Mouse (Mus musculus): ENCODE measurements around the gene Hs6st1.

Hs6st1 gene

DNA sequence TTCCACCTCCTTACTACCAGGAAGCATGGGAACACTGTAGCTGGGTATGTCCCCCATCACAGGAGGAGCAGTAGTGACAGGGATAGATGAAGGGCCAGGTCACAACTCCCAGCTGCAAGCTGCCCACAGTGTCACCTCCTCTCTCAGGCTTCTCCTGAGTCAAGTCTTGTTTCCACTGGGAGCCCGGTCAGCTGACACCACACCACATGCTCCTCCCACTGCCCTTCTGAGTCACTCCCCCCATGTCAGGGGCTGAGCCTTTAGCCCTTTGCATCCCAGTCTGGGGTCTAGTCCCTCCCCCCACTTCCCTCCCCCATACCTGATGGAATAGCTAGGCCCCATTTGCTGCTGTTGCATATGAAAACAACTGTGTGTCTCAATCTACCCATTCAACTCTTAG, 21.3 kb downstream of the Hs6st1 start:
- DNase-seq = no peak

DNA sequence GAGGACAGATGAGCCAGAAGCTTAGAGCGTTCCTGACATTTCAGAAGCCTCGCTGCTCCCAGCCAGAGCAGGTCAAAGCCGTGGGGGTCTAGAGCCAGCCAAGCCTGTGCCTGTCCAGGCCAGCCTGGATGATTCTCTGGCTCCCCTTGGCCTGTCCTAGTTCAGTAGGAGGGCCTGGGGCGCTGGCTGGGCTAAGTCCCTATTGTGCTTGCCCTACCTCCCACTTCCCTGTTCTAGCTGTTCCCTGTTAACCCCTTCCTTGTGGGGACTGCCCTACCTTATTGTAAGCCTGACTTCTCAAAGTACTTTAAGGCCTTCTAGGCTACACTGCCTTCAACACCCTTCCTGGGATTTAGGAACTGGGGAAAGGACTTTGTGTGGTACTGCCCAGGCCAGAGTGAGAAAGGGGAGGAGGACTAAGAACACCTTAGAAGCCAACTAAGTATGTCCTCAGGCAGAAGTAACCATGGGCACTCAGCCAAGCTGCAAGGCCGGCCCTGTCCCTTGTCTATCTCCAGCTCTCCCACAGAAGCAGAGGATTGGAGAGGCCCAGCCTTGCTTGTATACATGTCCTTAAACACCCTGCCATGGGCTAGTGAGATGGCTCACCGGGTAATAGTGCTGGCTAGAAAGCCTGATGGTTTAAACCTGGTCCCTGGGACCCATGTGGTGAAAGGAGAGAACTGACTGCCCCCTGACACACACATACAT, 22.0 kb downstream of the Hs6st1 start:
- DNase-seq = no peak

DNA sequence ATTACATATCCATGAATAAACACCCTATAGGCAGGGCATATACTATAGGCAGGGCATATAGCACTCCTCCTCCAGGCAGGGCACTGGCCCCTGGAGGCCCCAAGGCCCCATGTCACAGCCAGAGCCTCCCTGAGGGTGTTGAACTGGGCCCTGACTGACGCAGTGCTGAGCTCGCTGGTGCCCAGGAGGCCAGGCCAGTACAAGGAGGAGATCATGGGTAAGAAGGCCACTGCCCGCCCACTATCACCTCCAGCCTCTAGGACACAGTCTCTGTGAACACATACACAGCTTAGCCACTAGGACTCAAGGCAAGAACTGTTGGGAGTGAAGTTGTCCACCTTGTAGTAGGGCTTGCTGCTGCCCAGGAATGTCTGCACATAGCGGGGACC, 22.5 kb downstream of the Hs6st1 start:
- DNase-seq = no peak

DNA sequence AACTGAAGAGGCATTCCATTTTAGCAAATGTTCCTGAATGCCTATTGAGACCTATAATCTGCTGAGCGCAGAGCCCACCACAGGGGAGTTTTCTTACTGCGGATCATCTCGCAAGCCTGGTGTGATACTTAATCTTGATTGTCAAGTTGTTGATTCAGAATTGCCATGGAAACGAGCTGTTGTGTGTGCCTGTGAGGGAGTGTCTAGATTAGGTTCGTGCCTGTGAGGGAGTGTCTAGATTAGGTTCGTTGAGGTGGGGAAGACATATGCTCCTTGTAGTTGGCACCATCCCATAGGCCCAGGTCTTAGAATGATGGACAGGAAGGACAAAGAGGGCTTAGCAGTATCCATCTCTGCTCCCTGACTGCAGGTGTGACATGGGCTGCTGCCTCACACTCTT, 23.0 kb downstream of the Hs6st1 start:
- DNase-seq = no peak

DNA sequence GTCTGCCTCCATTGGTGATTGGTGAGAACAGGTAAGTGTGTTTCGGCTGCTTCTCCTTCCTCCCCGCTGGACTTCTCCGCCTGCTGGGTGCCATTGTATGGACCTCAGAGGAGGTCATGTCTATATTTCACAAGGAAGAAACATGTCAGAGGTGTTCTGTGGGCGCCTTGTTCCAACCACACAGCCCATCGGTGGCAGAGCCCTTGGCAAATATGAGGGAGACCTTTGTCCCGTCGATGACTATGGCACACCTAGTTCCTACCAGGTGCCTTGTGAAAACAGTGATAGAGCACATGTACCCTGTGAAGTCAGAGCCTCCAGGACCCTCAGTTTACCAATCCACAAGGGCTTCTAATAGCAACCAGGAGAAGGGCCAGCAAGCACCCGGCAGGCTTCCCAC, 25.5 kb downstream of the Hs6st1 start:
- DNase-seq = peak; percentile 6

DNA sequence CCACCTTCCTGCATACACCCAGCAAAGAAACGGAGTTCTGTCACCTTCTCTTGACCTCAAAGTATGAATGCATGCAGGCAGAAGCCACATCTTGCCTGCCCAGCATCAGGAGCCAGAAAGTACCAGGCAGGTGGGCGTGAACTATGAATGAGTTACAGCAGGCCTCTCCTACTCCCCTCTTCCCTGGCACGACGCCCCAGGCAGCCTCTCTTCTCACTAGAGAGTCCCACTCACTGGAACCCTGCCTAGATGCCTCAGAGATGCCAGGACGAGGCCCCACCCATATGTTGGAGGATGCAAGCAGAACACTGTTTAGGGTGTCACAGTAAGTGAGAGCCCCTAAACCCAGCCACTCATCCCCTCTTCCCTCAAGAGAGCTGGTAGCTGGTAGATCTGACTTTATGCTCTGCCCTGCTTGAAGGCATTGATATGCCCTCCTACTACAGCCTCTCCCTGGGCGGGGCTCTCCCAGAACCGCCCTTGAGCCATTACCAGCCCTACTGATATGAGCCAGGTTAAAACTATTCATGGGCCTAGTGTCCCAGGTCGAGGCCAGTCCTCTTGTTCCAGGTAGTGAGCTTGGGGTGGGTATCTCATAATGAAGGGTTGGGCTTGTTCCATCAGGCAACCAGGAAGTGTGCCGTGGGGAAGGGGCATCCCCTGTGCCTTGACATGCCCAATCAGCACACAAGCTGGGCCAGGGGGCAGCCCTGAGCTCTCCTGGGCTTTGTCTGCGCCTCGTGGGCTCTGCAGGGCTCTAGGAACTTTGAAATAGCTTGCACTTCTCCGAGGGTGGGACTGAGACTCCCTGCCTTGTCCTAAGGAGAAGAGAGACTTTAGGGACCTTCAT, 27.4 kb downstream of the Hs6st1 start:
- peak; percentile 32 for DNase-seq

DNA sequence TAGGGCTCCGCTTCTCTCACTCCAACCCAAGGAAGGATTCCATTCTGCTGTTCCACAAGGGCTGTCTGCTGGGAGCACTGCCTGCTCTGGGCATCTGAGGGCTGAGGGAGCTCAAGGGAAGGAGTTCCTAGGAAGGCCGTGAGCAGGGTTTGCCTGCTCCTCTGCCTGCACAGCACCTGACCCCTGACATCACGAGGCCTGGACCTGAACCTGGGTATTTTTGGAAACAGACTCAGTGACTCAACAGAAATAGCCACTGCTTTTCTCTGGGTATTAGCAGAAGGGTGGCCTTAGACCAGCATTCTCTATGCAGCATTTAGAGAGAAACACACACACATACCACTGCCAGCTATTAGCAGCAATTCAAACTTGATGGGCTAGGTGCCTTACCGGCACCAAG, 30.2 kb downstream of the Hs6st1 start:
- peak; percentile 14 for DNase-seq

DNA sequence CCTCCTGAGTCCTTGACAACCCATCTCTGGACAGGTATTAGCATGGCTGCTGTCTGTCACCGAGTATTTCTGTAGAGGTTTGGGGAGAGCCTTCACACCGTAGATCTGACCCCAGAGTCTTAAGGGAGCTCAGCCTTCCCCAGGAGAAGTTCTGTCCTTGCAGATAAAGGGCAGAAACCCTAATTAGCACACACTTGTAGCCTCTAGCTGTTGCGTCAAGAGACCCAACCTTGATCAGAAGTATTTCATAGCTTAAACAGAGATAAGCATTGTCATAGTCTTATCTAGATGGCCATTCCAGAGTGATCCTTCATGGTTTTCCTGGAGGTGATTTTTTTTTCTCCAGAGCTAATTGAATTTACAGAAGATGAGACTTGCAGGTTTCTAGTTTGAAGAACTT, 32.2 kb downstream of the Hs6st1 start:
- DNase-seq = no peak

DNA sequence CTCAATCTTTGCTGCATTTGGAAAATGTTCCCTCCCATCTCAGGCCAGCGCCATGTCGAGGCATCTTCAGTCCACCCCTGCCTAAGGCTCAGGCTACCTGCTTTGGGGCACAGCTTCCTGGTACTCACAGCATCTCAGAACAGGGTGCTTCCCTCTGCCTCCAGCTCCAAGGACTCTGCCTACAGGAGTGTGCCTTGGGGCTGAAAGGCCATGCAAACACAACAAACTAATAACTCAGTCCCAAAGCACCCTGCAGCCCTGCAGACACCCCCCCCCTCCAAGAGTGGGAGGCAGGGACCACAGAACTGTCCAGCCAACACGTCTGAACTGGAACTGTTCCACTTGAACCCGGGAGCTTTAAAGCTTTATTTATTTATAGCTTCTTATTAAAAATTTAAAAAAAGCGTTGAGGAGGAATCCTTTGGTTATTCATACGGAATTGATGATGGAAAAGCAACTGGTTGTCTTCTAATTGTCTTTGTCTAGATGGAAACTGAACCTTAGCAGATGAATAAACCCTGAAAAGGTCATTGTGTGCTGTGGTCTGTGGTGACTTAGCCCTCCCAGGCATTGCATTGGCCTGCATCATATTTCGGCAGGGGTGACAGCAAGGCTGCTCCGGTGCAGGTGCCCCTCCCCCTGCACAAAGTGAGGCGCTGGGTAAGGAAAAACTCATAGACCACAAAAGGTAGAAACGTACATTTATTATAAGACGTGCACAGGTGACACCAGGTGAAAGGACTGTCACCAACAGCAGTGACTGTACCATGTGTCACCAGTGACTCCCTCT, 37.9 kb downstream of the Hs6st1 start:
- no peak for DNase-seq

DNA sequence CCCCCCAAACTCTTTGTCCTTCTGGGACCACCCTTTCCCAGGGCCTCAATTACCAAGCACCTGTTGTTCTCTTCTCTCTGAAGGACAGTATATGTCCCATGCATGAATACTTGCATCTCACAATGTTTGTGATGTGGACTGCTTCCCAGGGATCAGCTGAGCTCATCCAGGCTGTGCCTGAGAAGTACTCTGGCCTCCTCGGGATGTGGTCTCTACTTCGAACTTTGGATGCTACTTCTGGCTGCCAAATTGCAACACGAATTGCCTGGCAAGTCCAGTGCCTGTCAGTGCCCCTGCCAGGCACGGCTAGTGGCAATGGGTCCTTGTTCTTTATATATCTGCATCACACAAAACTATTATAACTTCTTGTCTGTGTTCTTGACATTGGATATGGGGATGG, 41.8 kb downstream of the Hs6st1 start:
- DNase-seq = no peak

DNA sequence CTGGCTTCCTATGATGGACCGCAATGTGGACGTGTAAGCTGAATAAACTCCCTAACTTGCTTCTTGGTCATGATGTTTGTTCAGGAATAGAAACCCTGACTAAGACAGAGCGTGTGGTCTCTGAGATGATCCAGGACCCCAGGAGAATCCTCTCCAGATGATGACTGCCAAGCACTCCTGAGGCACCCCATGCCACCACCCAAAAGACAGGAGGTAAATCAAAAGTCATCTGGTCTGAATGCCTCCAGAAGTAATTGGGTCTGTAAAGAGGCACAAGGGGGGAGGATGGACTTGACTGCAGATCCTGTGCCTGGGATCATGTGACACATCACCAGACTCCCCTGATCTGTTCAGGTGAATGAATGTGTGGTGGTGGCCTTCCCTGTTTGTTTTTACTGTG, 44.5 kb downstream of the Hs6st1 start:
- no peak for DNase-seq

DNA sequence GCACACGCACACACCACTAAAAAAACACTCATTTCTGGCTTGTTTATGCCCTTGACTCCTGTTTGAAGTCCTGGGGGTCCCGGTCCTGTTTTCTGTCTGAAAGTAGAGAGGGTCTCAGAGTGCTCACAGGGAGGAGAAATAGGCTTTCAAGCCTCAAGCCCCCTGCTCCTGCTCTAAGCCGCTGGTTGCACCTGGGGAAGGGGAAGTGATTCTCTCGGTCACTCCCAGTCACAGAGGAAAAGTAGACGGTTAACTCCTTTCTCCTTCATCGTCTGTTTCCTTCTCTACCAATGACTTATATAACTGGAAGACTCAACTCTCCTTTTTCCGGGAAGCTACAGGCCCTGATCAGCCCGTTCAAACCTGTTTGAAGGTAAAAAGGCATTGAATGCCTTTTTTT, 45.5 kb downstream of the Hs6st1 start:
- DNase-seq = no peak

DNA sequence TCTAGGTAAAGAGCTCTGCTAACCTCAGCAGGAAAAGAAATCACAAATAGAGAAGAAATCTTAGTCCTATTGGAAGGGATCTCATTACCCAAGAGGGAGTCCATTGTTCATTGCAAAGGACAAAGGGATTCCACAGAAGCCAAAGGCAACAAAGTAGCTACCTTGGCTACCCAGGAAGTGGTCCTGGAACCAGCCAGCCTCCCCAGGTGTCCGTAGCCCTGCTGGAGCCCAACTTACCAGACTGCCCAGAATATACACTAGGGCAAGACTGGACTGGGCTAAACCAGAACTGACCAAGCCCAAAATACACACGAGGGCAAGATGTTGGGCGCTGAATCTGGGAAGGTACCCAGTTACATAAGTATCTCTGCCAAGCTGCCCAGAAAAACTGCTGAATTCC, 46.6 kb downstream of the Hs6st1 start:
- DNase-seq = no peak

DNA sequence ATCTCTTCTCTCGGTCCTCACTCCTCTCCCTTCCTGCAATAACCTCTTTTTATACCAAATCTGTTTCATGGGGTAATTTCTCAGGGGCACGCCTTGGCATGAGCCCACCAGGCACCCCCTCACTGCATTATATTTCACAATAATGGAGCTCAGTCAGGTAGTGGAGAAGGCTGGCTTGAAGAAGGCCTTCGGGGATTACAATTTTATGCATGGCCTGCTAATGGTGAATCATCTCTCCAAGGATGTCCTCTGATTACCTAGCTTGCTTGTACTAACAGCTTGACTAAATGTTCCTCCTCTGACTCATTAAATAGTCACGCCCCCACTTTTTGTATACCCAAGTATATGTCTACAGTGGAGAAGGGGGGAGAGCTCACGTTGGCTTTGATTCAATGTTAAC, 48.3 kb downstream of the Hs6st1 start:
- DNase-seq = no peak

DNA sequence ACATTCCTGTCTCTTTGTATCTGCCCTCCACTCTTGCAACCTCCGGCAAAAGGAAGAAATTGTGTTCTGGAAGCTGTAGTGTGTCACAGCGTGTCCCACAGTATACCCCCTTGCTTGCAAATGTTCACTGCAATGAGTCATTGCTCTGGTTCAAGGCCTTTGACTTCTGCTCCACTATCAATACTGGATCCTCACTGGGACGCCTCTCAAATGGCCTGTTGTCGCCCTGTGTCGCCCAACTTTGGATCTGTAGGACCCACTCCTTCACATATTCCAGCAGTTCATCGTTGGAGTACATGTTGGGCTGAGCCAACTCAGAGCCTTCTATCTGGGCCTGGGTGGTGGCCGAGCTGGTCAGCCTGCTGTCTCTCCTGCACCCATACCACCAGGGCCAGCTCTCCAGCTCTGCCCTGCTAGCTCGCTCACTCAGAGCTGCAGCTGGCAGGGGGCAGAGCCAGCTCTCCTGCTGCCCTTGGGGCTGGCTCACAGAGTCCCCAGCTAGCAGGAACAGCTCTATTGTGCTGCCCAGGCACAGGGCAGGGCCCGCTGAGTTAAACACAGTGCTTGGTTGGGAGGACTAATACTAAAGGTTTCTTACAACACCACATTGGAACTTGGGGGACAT, 50.0 kb downstream of the Hs6st1 start:
- no peak for DNase-seq

DNA sequence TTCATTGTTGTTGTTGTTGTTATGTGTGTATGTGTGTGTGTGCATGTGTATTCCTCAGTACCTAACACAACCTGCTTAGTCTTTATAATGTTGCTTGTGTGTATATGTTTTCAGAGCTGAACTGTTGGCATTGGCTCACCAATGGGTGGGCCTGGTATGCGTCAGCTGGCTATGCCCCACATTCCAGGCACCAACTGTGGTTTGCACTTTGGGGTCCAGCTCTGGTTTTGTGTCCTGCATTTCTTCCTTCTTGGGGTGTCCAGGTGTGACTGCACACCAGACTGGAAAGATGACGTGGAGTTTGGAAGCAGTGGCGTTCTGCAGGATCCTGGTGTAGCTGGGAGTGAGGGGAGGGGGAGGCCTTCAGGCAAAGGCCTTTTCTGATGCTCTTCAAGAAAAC, 50.8 kb downstream of the Hs6st1 start:
- DNase-seq = no peak

DNA sequence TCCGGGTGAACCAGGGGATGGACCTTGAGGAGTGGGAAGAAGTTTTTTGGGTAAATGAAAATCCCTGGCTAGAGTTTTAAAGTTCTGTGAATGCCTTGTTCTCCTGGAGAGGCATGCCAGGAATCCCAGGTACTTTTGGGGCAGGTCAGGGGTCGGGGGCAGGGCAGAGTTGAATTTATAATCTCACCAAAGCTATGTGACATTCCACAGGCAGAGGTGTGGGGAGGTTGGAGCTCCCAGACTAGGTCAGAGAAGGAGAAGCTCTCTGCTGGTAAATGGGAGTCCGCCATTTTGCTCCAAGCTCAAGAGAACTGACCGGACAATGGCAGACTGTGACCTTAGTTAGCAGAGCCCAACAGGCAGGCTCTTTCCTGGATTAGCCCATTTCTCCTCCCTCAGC, 51.2 kb downstream of the Hs6st1 start:
- no peak for DNase-seq

DNA sequence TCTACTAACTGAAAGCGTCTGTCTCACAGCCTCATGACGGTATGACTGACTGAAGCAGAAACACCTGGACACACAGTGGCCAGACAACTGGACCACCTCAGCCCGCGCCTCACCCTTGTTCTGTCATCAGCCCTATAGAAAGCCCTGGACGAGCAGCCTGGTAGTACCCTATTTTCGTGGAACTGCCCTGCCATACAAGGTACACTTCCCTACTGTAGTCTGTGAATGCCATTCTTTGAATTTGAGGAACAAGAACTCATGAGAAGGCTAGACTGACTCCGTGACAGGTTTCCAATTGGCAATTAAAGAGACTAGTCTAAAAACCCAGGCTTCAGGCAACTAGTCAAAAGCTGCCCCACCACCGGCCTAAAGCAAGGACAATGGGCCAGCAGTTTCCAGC, 53.0 kb downstream of the Hs6st1 start:
- no peak for DNase-seq

DNA sequence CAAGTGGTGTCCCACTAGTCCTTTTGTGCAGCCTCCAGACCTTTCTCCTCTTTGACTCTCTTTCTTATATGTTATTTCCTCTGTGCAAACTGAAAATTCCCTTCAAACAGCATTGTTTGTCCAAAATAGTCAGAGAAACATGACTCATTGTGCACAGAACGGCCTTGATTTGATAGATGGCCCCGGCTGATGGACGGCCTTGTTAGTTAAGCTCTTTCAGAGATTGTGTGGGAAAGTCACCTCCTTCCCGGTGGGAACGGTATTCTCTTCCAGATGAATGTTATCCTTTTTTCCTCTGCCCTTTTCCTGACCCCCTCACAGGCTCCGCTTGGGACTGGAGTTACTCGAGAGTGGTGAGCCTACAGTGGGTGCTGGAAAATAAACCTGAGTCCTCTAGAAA, 56.9 kb downstream of the Hs6st1 start:
- DNase-seq = no peak

DNA sequence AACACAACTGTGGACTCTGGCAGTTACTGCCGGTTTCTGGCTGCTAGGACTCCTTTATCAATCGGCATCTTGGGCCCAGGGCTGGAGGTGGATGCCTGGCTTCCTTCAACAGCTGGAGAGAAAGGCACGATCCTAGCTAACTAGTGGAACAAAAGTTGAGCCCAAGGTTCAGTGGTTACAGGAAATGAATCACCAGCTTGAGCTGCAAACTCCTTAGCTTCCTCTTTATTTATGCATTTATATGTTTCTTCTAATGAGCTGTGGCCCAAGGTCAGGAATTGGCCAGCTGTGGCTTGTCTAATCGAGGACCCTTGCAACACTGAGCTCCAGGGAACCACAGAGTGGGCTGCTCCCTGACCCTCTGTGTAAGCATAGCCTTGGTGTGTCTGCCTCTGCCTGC, 60.9 kb downstream of the Hs6st1 start:
- peak; percentile 40 for DNase-seq

DNA sequence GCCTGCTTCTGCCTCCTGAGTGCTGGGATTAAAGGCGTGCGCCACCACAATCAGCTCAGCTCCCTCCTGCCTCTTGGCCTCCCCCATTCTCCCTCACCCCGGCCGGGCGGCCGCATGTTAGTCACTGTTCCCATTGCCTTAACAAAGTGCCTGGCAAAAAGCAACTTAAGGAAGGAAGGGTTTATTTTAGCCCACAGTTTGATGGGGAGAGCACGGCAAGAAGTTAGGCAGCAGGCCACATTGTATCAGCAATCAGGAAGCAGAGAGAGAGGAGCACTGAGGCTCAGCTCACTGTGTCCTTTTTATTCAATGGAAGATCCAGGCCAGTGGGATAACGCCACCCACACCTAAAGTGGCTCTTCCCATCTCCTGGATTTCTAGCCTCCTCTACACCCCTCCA, 61.7 kb downstream of the Hs6st1 start:
- DNase-seq = no peak

DNA sequence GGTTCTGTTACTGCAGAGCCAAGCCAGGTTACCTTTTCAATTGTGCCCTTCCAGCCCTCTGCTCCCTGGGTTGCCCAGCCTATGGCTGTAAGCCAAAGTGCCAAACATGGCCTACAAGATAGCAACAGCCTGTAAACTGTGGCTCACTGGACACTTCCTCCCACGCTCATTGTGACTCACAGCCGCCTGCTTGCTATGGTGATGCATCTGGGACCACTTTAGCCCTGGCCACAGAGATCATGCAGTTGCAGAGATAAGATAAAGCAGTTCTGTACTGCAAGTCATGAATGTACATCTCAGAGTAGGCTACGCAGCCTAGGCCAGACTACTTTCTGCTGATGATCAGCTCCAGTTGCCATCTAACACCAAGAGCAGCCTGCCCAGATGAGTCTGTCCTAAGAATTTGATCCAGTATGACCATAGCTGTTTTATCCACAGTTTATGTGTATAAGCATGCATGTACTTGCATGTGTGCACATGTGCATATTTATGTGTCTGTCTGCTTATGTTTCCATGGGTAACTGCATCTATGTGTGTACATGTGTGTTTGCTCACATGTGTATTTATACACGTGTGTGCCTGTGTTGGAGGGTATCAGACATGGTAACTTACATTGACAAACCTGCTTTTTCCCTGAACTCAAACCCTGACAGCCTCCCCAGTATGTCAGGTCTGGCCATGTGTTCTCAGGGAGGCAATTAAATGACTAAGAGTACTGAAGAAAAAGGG, 62.3 kb downstream of the Hs6st1 start:
- no peak for DNase-seq

DNA sequence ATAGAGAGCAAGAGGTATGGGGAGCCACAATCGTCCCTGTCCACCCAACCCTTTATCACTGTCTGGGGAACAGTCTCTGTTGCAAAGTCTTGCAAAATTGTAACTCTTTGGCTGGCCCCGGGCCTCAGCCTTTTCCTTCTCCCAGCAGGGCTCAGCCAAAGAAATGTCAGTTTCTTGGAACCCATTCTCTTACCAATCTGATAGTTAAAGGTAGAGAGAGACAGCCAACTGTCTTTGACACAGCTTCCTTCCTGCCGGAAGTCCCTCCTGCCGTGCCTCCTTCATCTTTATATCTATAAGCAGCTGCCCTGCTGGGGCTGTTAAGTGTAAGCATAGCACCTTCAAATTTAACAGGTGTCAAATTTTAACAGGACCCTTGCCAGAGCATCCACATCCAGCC, 63.0 kb downstream of the Hs6st1 start:
- DNase-seq = no peak

All from kidney, adult 18-20 months (tissue).